Mouse (Mus musculus): ENCODE data around the gene Col5a1.

The Col5a1 gene

DNA sequence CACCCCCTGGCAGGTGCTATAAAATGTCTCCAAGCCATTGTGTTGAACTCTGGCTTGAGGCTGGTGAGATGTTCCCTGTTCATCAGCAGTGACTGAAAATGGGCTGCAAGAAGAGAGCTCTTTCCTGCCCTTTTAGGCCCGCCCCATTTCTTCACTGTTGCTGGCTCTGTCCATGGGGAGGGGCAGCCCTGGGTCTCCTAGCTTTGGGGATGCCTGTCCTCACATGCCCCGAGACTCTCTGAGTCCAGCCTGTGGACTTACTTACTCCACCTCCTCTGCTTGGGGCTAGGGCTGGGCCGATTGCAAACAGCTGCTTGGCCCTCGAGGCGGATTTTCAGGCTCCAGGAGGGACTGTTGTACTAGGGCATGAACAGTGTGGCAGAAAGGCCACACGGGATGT, 10.9 kb downstream of the Col5a1 start:
- no peak for TF ChIP-seq GATA4 (IDR thresholded peaks at IDR 0.05; ENCODE audit: insufficient replicate concordance, low read length)

DNA sequence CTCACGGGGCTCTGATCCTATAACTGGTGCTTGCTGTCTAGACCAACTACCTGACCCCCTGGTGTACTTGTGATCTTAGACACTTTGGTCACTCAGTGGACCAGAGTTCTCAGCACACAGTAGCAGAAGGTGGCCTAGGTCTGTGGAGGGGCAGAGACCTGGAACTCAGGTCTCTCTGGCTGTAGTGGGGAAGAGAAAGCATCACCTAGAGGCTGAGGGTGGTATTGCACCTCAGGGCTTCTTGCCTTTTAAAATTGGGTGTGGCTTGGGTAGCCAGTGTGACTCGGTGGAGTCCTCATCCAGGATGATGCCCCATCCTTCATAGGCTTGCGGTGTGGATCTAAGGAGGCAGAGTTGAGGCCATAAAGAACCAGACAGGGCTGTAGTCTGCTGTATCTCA, 13.7 kb downstream of the Col5a1 start:
- TF ChIP-seq GATA4 (IDR thresholded peaks at IDR 0.05; ENCODE audit: insufficient replicate concordance, low read length): no peak

- no peak for TF ChIP-seq GATA4 (IDR thresholded peaks at IDR 0.05; ENCODE audit: insufficient replicate concordance, low read length)
These were observed 14.9 kb downstream of the Col5a1 start for GRCm38 (mm10) chr2:27901076-27901475.

GRCm38 (mm10) chr2:27901525-27902245, 15.5 kb downstream of the Col5a1 start:
- no peak for TF ChIP-seq GATA4 (IDR thresholded peaks at IDR 0.05; ENCODE audit: insufficient replicate concordance, low read length)

DNA sequence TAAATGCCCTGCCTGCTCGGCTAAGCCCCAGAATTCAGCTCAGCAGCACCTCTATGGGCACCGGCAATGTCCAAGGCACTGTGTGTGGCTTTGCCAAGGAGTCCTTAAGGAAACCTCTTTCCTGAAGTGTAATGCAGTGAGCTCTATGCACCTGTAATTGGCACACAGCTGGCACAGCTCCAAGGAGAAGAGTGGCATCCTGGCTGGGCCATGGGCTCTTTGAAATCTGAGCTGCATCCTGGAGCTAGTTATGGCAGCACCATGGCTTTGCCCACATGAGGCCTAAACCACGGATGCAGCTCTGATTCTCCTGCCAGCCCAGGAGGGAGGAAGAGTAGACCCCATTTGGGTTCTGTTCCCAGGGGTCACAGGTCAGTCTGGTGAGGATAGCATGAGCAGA, 16.1 kb downstream of the Col5a1 start:
- TF ChIP-seq GATA4 (IDR thresholded peaks at IDR 0.05; ENCODE audit: insufficient replicate concordance, low read length): no peak

- TF ChIP-seq GATA4 (IDR thresholded peaks at IDR 0.05; ENCODE audit: insufficient replicate concordance, low read length): no peak
These were observed 19.2 kb downstream of the Col5a1 start for GRCm38 (mm10) chr2:27905411-27905810.

DNA sequence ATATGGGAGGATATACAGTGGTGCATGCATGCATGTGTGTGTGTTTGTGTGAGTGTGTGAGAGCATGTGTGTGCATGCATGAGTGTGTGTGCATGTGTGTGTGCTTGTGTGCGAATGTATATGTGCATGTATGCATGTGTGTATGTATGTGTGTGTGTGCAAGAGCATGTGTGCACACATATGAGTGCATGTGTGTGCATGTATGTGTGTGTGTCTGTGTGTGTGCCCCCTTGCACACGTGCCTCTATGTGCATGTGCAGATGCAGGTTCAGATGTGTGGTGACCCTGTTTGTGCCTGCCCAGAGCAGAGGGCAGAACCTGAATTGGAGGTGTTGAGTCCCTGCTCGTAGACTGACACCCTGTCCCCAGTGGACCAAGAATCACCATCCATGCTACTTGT, 24.3 kb downstream of the Col5a1 start:
- no peak for TF ChIP-seq GATA4 (IDR thresholded peaks at IDR 0.05; ENCODE audit: insufficient replicate concordance, low read length)

DNA sequence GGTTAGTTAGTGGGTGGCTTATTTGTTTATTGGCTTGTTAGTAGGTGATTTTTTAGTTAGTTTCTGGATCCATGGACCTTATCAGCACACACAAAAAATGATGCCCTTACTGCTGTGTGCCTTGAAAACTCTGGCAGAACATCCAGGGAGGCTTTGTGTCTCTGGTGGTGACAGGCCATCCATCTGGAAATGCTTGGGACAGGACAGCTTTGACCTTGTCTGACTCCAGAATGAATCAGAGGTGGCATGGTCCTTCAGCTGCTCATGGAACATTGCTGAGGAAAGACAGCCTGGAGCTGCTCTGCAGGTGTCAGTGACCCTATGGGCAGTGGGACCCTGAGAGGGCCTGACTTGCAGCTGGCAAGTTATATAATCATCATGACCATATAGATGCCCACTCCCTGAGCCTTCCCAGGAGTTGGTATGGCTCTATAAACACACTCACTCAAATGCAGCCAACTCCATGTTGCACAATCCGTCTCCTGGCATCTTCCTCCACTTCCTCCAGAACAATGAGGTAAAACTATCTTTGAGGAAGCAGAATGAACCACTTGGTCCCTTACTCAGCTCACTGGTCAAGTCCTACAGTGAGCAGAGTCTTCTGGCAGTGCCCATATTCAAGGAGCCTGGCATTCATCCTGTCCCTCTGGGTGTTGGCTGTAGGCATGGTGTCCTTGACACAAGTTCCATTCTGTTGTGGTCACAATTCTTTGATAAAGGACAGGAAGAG, 26.5 kb downstream of the Col5a1 start:
- no peak for TF ChIP-seq GATA4 (IDR thresholded peaks at IDR 0.05; ENCODE audit: insufficient replicate concordance, low read length)

DNA sequence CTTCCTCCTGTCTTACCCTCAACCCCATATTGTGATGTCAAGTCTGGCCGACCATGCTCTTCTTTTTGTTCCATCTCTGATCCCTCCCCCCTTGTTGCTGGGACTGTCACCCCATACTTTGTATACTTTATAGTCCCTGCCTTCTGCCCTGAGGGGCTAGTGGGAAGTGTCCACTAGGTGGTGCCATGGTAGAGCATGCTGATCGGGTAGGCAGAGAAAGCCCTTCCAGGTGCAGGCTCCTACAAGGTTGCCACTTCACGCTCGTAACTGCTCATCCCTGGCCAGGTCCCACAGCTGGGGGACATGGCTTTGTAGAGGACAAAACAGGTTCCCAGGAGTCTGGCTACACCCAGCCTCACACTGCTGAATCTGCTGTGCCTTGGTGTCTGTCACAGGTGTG, 29.5 kb downstream of the Col5a1 start:
- no peak for TF ChIP-seq GATA4 (IDR thresholded peaks at IDR 0.05; ENCODE audit: insufficient replicate concordance, low read length)

DNA sequence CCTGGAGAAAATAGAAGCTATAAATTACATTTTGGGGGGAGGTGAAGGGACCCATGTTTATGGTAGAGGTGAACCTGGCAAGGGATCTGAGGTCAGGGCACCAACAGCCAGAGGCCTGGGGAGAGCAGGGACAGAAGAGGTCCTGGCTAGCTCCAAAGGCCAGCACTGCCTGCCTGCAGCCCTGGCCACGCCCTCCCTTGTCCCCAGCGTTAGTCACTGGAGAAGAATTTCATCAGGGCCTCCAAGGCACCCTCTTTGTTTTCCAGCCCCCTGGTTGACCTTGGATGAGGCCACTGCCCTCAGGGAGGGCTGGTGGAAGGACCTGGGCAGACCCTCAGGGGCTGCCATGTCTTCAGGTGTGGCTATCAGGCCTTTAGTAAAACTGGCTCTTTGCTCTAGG, 30.1 kb downstream of the Col5a1 start:
- TF ChIP-seq GATA4 (IDR thresholded peaks at IDR 0.05; ENCODE audit: insufficient replicate concordance, low read length): no peak

- TF ChIP-seq GATA4 (IDR thresholded peaks at IDR 0.05; ENCODE audit: insufficient replicate concordance, low read length): no peak
These were observed 31.0 kb downstream of the Col5a1 start for GRCm38 (mm10) chr2:27917177-27917576.

DNA sequence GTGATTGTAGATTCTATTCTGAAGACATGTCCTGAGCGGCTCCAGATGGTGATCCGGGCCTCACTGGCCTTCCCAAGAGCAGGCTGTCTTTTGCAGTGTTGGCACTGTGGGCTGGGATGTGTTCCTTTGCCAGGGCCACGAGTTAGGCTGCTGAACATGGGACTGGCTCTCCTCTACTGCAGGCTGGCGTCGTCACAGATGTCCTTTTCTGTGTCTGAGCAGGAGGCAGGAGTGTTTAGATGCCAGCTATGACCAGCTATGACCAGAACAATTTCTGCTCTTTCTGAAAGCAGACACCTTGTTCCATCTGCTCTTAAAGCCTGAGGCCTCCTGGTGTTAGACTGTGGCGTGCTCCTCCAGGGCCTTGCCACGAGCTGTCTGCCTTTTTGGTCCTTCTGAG, 31.9 kb downstream of the Col5a1 start:
- TF ChIP-seq GATA4 (IDR thresholded peaks at IDR 0.05; ENCODE audit: insufficient replicate concordance, low read length): no peak

DNA sequence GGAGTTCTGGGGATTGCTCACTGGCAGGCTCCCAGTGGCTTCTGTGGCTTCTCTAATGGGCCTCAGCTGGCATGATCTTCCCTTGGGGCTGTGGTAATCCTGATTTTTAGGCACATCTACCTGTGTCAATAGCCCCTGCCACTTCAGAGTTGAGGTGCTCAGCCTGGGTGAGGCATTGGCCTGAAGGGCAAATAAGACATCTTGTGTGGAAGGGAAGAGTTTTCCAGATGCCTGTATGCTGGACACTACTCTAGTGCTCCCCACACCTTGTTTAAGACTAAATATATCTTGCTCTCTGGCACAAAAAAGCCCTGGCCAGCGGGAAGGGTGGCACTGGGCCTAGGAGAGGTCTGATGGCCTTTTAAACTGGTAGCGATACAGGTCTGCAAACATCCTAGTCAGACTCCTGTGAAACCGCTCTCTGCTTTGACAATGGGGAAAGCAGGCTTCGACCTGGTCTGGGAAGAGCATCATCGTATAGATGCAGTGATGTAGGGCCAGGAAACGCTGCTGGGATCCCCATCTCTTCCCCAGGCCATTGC, 33.2 kb downstream of the Col5a1 start:
- no peak for TF ChIP-seq GATA4 (IDR thresholded peaks at IDR 0.05; ENCODE audit: insufficient replicate concordance, low read length)

DNA sequence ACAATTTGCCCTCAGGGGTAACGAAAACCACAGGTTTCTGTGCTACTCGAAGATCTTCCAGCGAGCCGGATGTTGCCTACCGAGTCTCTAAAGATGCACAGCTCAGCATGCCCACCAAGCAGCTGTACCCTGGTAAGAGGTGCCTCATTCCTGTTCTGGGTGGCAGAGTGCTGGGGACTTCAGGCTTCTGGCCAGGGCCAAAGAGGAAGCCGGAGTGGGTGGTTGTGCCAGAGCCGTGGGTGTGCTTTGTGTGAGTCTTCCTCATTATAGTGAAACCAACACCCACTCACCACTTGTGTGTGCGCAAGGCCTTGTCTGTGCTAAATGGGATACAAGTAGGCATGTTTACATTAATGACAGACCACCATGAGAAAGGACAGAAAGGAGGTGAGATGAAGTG, 35.8 kb downstream of the Col5a1 start:
- no peak for TF ChIP-seq GATA4 (IDR thresholded peaks at IDR 0.05; ENCODE audit: insufficient replicate concordance, low read length)

DNA sequence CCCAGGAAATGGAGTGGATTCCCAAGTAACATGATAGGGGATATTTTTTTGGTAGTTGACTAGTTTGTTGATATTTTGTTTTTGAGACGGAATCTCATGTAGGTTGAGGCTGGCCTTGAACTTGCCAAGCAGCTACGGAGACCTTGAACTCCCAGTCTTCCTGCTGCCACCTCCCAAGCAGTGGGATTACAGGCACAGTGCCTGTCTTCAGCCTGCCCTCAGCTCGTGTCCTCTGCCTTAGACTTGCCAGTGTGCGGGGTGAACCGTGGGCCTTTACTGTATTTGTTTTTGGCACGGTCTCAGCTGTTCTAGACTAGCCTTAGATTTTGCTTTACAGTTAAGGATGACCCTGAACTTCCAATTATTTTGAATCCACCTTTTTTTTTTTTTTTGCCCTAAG, 37.5 kb downstream of the Col5a1 start:
- TF ChIP-seq GATA4 (IDR thresholded peaks at IDR 0.05; ENCODE audit: insufficient replicate concordance, low read length): no peak

DNA sequence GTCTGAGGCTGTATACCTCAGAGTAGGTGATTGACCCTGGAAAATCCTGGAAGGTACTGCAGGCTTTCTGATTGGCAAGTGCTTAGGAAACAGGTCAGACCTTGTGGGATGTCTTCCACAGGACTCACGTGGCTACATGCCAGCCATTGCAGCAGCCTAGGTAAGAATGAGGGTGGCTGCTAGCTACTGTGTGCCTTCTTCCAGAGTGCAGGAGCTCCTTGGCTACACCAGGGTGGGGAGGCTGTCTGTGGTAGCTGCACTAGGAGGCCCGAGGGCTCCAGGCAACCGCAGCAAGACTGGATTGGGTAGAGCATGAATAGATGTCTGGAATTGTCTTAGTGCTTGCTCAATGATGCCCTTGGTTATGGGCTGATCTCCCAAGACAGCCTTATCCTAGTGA, 38.2 kb downstream of the Col5a1 start:
- TF ChIP-seq GATA4 (IDR thresholded peaks at IDR 0.05; ENCODE audit: insufficient replicate concordance, low read length): no peak

Data from liver, adult (tissue).